Mouse (Mus musculus) embryonic facial prominence, embryonic 15.5 days (tissue): ENCODE measurements at regions not wholly inside any gene's neighbourhood (a gene's known extent, or its start where the extent isn't known, plus 50 kb on each side); places are given as distances from the start of the nearest gene placed in this dataset.

Experiments
- ATAC-seq: fragments of 200-750 bp; cut with Nextera tagmentation; 2 replicates; pipeline ENCODE4 v1.8.0; 2017; ENCODE audit warnings: low read depth, moderate TSS enrichment; ENCODE audit not compliant: insufficient number of reproducible peaks, low FRiP score, low TSS enrichment
- H3K27ac ChIP-seq: fragments of 300-500 bp; sonication (generic); replicated peaks from 2 replicates; pipeline ENCODE4 v1.5.1; 2015; ENCODE audit warnings: mild to moderate bottlenecking, inconsistent platforms
- H3K27me3 ChIP-seq: fragments of 300-500 bp; sonication (generic); 2 replicates; pipeline ENCODE4 v1.6.1; 2015; ENCODE audit warnings: inconsistent platforms
- H3K36me3 ChIP-seq: fragments of 300-500 bp; sonication (generic); 2 replicates; pipeline ENCODE4 v1.6.1; 2015; ENCODE audit warnings: mild to moderate bottlenecking, inconsistent platforms
- H3K4me1 ChIP-seq: fragments of 300-500 bp; sonication (generic); 2 replicates; pipeline ENCODE4 v1.6.1; 2015; ENCODE audit warnings: inconsistent platforms
- H3K4me2 ChIP-seq: fragments of 300-500 bp; sonication (generic); replicated peaks from 2 replicates; pipeline ENCODE4 v1.6.1; 2015; ENCODE audit warnings: mild to moderate bottlenecking, inconsistent platforms
- H3K4me3 ChIP-seq: fragments of 300-500 bp; sonication (generic); replicated peaks from 2 replicates; pipeline ENCODE4 v1.5.1; 2015; ENCODE audit warnings: mild to moderate bottlenecking, inconsistent platforms
- H3K9ac ChIP-seq: fragments of 300-500 bp; sonication (generic); 2 replicates; pipeline ENCODE4 v1.6.1; 2015; ENCODE audit warnings: inconsistent platforms
- H3K9me3 ChIP-seq: fragments of 300-500 bp; sonication (generic); replicated peaks from 2 replicates; pipeline ENCODE4 v1.6.1; 2016; ENCODE audit warnings: inconsistent platforms
- WGBS: fragments of 180-500 bp; shearing (Covaris S2); methylation state at CpG from one replicate; pipeline ENCODE4 v1.1.7; 2015; 5-methylcytosine and 5-hydroxymethylcytosine counted together

- Histone ChIP-seq H3K4me3 (no peak overlapping the region), H3K9me3 (peaks cover 10% of the 10 kb centered on the region), H3K9ac (no peak overlapping the region), H3K4me1 (no peaks in the 10 kb centered on the region), H3K27me3 (no peaks in the 10 kb centered on the region), H3K27ac (no peak overlapping the region), H3K4me2 (no peak overlapping the region), H3K36me3 (no peaks in the 10 kb centered on the region)
- 64% methylated on average over 2 of the region's 2 CpGs for WGBS
- no peak for ATAC-seq
Measured at GRCm38 (mm10) chr11:7852612-7853011, 638.9 kb upstream of the Igfbp3 start.

GRCm38 (mm10) chr11:7838311-7839237 lies 624.9 kb upstream of the Igfbp3 start:
- H3K4me2 ChIP-seq = no peak overlapping the region
- no peak overlapping the region for H3K27ac ChIP-seq
- no peaks in the 10 kb centered on the region for H3K36me3 ChIP-seq
- WGBS = 41% methylated on average over 8 of the region's 8 CpGs
- H3K4me1 ChIP-seq = no peaks in the 10 kb centered on the region
- no peak overlapping the region for H3K9ac ChIP-seq
- ATAC-seq = no peak
- no peak overlapping the region for H3K4me3 ChIP-seq
- no peaks in the 10 kb centered on the region for H3K9me3 ChIP-seq
- H3K27me3 ChIP-seq = no peaks in the 10 kb centered on the region

GRCm38 (mm10) chr11:7837486-7837885 lies 623.8 kb upstream of the Igfbp3 start:
- Histone ChIP-seq H3K36me3 (no peaks in the 10 kb centered on the region), H3K4me2 (no peak overlapping the region), H3K9ac (no peak overlapping the region), H3K9me3 (no peaks in the 10 kb centered on the region), H3K27me3 (no peaks in the 10 kb centered on the region), H3K27ac (no peak overlapping the region), H3K4me1 (no peaks in the 10 kb centered on the region), H3K4me3 (no peak overlapping the region)
- 78% methylated on average over 5 of the region's 5 CpGs for WGBS
- no peak for ATAC-seq

- no peak overlapping the region for H3K4me3 ChIP-seq
- WGBS = 20% methylated on average over 2 of the region's 2 CpGs
- no peak overlapping the region for H3K4me2 ChIP-seq
- H3K9me3 ChIP-seq = no peaks in the 10 kb centered on the region
- H3K27me3 ChIP-seq = no peaks in the 10 kb centered on the region
- no peak for ATAC-seq
- no peak overlapping the region for H3K9ac ChIP-seq
- H3K36me3 ChIP-seq = no peaks in the 10 kb centered on the region
- H3K27ac ChIP-seq = no peak overlapping the region
- H3K4me1 ChIP-seq = no peaks in the 10 kb centered on the region
Measured at GRCm38 (mm10) chr11:7834151-7834550, 620.4 kb upstream of the Igfbp3 start.

GRCm38 (mm10) chr11:7832376-7832775 lies 618.7 kb upstream of the Igfbp3 start:
- no peak for ATAC-seq
- Histone ChIP-seq H3K4me1 (no peaks in the 10 kb centered on the region), H3K4me3 (no peak overlapping the region), H3K4me2 (no peak overlapping the region), H3K36me3 (no peaks in the 10 kb centered on the region), H3K9me3 (no peaks in the 10 kb centered on the region), H3K9ac (no peak overlapping the region), H3K27ac (no peak overlapping the region), H3K27me3 (no peaks in the 10 kb centered on the region)
- WGBS = 63% methylated on average over 8 of the region's 8 CpGs

- Histone ChIP-seq H3K9ac (no peak overlapping the region), H3K4me3 (no peak overlapping the region), H3K27ac (no peak overlapping the region), H3K27me3 (no peaks in the 10 kb centered on the region), H3K9me3 (no peaks in the 10 kb centered on the region), H3K36me3 (no peaks in the 10 kb centered on the region), H3K4me2 (no peak overlapping the region), H3K4me1 (no peaks in the 10 kb centered on the region)
- WGBS = 29% methylated on average over 1 of the region's 1 CpGs
- ATAC-seq = no peak
Measured at GRCm38 (mm10) chr11:7829770-7830169, 616.0 kb upstream of the Igfbp3 start.

- WGBS = 74% methylated on average over 4 of the region's 4 CpGs
Measured at GRCm38 (mm10) chr11:7828001-7828400, 614.3 kb upstream of the Igfbp3 start.

GRCm38 (mm10) chr11:7827402-7827801 lies 613.7 kb upstream of the Igfbp3 start:
- WGBS = 91% methylated on average over 1 of the region's 1 CpGs
- H3K9ac ChIP-seq = no peak overlapping the region
- no peak overlapping the region for H3K4me3 ChIP-seq
- no peaks in the 10 kb centered on the region for H3K9me3 ChIP-seq
- ATAC-seq = no peak
- H3K27me3 ChIP-seq = no peaks in the 10 kb centered on the region
- no peaks in the 10 kb centered on the region for H3K4me1 ChIP-seq
- no peaks in the 10 kb centered on the region for H3K36me3 ChIP-seq
- H3K27ac ChIP-seq = no peak overlapping the region
- no peak overlapping the region for H3K4me2 ChIP-seq

More at GRCm38 (mm10) chr11:7828001-7828400, 614.3 kb upstream of the Igfbp3 start:
- Histone ChIP-seq H3K27me3 (no peaks in the 10 kb centered on the region), H3K9me3 (no peaks in the 10 kb centered on the region), H3K9ac (no peak overlapping the region), H3K27ac (no peak overlapping the region), H3K4me2 (no peak overlapping the region), H3K4me1 (no peaks in the 10 kb centered on the region), H3K4me3 (no peak overlapping the region), H3K36me3 (no peaks in the 10 kb centered on the region)
- ATAC-seq = no peak

- Histone ChIP-seq H3K9ac (no peak overlapping the region), H3K27me3 (no peaks in the 10 kb centered on the region), H3K36me3 (no peaks in the 10 kb centered on the region), H3K4me1 (no peaks in the 10 kb centered on the region), H3K4me3 (no peak overlapping the region), H3K27ac (no peak overlapping the region), H3K4me2 (no peak overlapping the region), H3K9me3 (no peaks in the 10 kb centered on the region)
- no peak for ATAC-seq
- 81% methylated on average over 5 of the region's 5 CpGs for WGBS
Measured at GRCm38 (mm10) chr11:7815750-7816149, 602.0 kb upstream of the Igfbp3 start.

GRCm38 (mm10) chr11:7814556-7814955 lies 600.8 kb upstream of the Igfbp3 start:
- no peaks in the 10 kb centered on the region for H3K27me3 ChIP-seq
- no peaks in the 10 kb centered on the region for H3K9me3 ChIP-seq
- H3K9ac ChIP-seq = no peak overlapping the region
- no peaks in the 10 kb centered on the region for H3K36me3 ChIP-seq
- no peak overlapping the region for H3K27ac ChIP-seq
- WGBS = 83% methylated on average over 2 of the region's 2 CpGs
- H3K4me1 ChIP-seq = no peaks in the 10 kb centered on the region
- H3K4me3 ChIP-seq = no peak overlapping the region
- ATAC-seq = no peak
- H3K4me2 ChIP-seq = no peak overlapping the region

GRCm38 (mm10) chr11:7812436-7812835 lies 598.7 kb upstream of the Igfbp3 start:
- Histone ChIP-seq H3K4me1 (no peaks in the 10 kb centered on the region), H3K9me3 (no peaks in the 10 kb centered on the region), H3K4me2 (no peak overlapping the region), H3K36me3 (no peaks in the 10 kb centered on the region), H3K27me3 (no peaks in the 10 kb centered on the region), H3K27ac (no peak overlapping the region), H3K9ac (no peak overlapping the region), H3K4me3 (no peak overlapping the region)
- ATAC-seq = no peak
- WGBS = 63% methylated on average over 2 of the region's 2 CpGs

GRCm38 (mm10) chr11:7809741-7810140 lies 596.0 kb upstream of the Igfbp3 start:
- Histone ChIP-seq H3K9me3 (no peaks in the 10 kb centered on the region), H3K4me1 (no peaks in the 10 kb centered on the region), H3K4me2 (no peak overlapping the region), H3K27ac (no peak overlapping the region), H3K36me3 (no peaks in the 10 kb centered on the region), H3K27me3 (no peaks in the 10 kb centered on the region), H3K9ac (no peak overlapping the region), H3K4me3 (no peak overlapping the region)
- 56% methylated on average over 2 of the region's 2 CpGs for WGBS
- no peak for ATAC-seq
